ENCODE assay signal across 14 mouse cellular contexts in the genomic region with DNA sequence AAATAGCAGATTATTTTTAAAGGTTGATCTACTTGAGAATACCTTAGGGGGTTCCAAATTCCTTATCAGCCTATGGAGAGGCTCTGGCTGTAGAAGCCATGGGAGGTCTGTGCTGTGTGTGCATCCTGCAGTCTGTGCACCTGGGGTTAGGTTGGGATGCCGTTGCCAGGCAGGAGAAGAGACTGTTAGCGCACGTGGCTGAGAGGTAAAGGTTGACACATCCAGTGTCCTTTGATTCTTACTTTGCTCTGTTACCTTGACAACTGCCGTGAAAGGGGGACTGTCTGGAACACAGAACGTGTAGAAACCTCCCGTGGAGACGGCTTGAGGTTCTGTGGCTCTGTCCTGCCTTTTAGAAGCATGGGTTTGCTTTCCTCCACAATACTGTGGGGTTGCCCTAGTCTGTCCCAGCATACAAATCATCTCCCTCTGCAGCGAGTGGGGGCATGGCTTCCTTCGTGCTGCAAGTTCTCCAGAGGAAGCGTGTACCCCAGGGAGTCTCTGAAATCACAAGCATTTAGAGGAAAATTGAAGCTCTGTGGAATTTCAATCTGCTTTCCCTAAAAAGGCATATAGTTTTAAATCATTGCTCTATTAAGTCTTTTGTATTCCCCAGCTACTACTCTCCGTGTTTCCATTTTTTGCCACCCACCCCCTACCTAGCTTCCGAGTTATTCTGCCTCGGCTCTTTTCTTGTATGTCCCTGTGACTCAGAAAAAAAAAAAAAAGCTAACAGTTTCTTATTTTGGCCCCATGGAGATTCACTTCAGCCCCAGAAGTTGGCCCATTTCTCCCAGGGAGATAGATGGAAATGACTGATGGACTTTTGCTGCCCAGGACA.
A peak's percentile ranks its signal among the peaks of the same experiment; 100 is the strongest.
DNase-seq lines count a peak whose midpoint lies in the region; ATAC-seq and TF ChIP-seq lines count a peak whose summit lies in the region.
"Had no signal": no experiment of that assay in that cellular context is flagged by ENCODE, and none has a peak within 500 bp of the region (broad histone marks: within the 10 kb centered on the region; RNA-seq: fewer than 3 reads in every experiment).

No protein-coding gene starts in this region.

- no peak overlapping the region for H3K27ac ChIP-seq in kidney, postnatal 0 days
- H3K27ac ChIP-seq in hindbrain, embryonic 14.5 days = no peak overlapping the region
- H3K27ac ChIP-seq in midbrain, embryonic 16.5 days (ENCODE audit: low read length) = peak overlapping the region; percentile 33
- H3K27ac ChIP-seq: embryonic facial prominence, embryonic 15.5 days; gastrocnemius, adult 2 months; heart, embryonic 15.5 days; liver, embryonic 13.5 days had no signal

- H3K4me2 ChIP-seq in kidney, postnatal 0 days (ENCODE audit: low read length) = no peak overlapping the region
- no peak overlapping the region; the same call in 1 of the 2 replicates for H3K4me2 ChIP-seq in hindbrain, embryonic 14.5 days (replicated peaks)
- H3K4me2 ChIP-seq in midbrain, embryonic 16.5 days (ENCODE audit: low read length) = peak overlapping the region; percentile 24
- H3K4me2 ChIP-seq: embryonic facial prominence, embryonic 15.5 days; heart, embryonic 15.5 days; liver, embryonic 13.5 days had no signal

- no peaks in the 10 kb centered on the region for H3K36me3 ChIP-seq in kidney, postnatal 0 days (ENCODE audit: insufficient read depth, low read length)
- H3K36me3 ChIP-seq in hindbrain, embryonic 14.5 days (replicated peaks; ENCODE audit: control insufficient read depth, insufficient read depth) = no peaks in the 10 kb centered on the region
- no peaks in the 10 kb centered on the region for H3K36me3 ChIP-seq in midbrain, embryonic 16.5 days (ENCODE audit: control insufficient read depth, insufficient read depth, low read length)
- H3K36me3 ChIP-seq: embryonic facial prominence, embryonic 15.5 days; heart, embryonic 15.5 days; liver, embryonic 13.5 days had no signal

- TF ChIP-seq POLR2A in brain, embryonic 14.5 days (IDR thresholded peaks at IDR 0.05; ENCODE audit: borderline replicate concordance, extremely low read depth, insufficient read depth, insufficient read length, poor library complexity, severe bottlenecking) = no peak

- H3K4me1 ChIP-seq in kidney, postnatal 0 days (replicated peaks; ENCODE audit: insufficient read depth, low read length) = no peaks in the 10 kb centered on the region
- H3K4me1 ChIP-seq in hindbrain, embryonic 14.5 days (replicated peaks; ENCODE audit: control insufficient read depth, insufficient read depth, low read length) = peaks cover 8% of the 10 kb centered on the region; the same call in 1 of the 2 replicates
- peaks cover 10% of the 10 kb centered on the region for H3K4me1 ChIP-seq in midbrain, embryonic 16.5 days (ENCODE audit: control insufficient read depth, insufficient read depth, low read length)
- H3K4me1 ChIP-seq: embryonic facial prominence, embryonic 15.5 days; heart, embryonic 15.5 days; liver, embryonic 13.5 days had no signal

- TF ChIP-seq CTCF in kidney, postnatal 0 days (IDR thresholded peaks at IDR 0.05; ENCODE audit: low read depth) = no peak
- no peak for TF ChIP-seq CTCF in brain, embryonic 14.5 days (IDR thresholded peaks at IDR 0.05; ENCODE audit: borderline replicate concordance, extremely low read depth, insufficient read depth, insufficient read length)

- no peak overlapping the region for H3K4me3 ChIP-seq in kidney, postnatal 0 days (replicated peaks; ENCODE audit: low read depth, low read length)
- no peak overlapping the region for H3K4me3 ChIP-seq in hindbrain, embryonic 14.5 days (replicated peaks; ENCODE audit: low read length)
- no peak overlapping the region for H3K4me3 ChIP-seq in midbrain, embryonic 16.5 days (ENCODE audit: low read depth, low read length)
- H3K4me3 ChIP-seq: embryonic facial prominence, embryonic 15.5 days; gastrocnemius, adult 2 months; heart, embryonic 15.5 days; liver, embryonic 13.5 days had no signal

- ATAC-seq in kidney, postnatal 0 days (replicated peaks; ENCODE audit: low FRiP score, low read depth) = no peak
- peak; percentile 46; the same call in 1 of the 2 replicates for ATAC-seq in hindbrain, embryonic 14.5 days (ENCODE audit: low FRiP score)
- ATAC-seq in midbrain, embryonic 16.5 days = peak; percentile 76
- ATAC-seq: intestine, postnatal 0 days had no signal

- WGBS in kidney, postnatal 0 days = 61% methylated on average over 13 of the region's 13 CpGs
- WGBS in hindbrain, embryonic 14.5 days = 38% methylated on average over 13 of the region's 13 CpGs
- 24% methylated on average over 13 of the region's 13 CpGs for WGBS in midbrain, embryonic 16.5 days

- H3K9me3 ChIP-seq in kidney, postnatal 0 days (replicated peaks; ENCODE audit: low read length) = no peaks in the 10 kb centered on the region
- H3K9me3 ChIP-seq in hindbrain, embryonic 14.5 days (ENCODE audit: control insufficient read depth, low read length) = no peaks in the 10 kb centered on the region
- H3K9me3 ChIP-seq in midbrain, embryonic 16.5 days (replicated peaks; ENCODE audit: control insufficient read depth, low read length, poor library complexity, severe bottlenecking) = no peaks in the 10 kb centered on the region
- H3K9me3 ChIP-seq: embryonic facial prominence, embryonic 15.5 days; heart, embryonic 15.5 days; liver, embryonic 13.5 days had no signal

- DNase-seq in kidney, postnatal 0 days (ENCODE audit: low spot score) = peak; percentile 25
- no peak for DNase-seq in kidney, adult 9 months
- peak; percentile 61 for DNase-seq in brain, embryonic 14.5 days (ENCODE audit: low read depth)
- DNase-seq in hindbrain, embryonic 14.5 days (ENCODE audit: low spot score) = no peak
- no peak for DNase-seq in lung, postnatal 4 days
- no peak for DNase-seq in heart, postnatal 10 days
- no peak for DNase-seq in urinary bladder, postnatal 36 days (ENCODE audit: low spot score in 2 of 2)
- DNase-seq: gastrocnemius, adult 2 months; layer of hippocampus, postnatal 36 days; liver, embryonic 13.5 days had no signal

- intact Hi-C loops in heart, postnatal 10 days (cut with DNase I) = no loop called here

- no peaks in the 10 kb centered on the region for H3K27me3 ChIP-seq in kidney, postnatal 0 days (ENCODE audit: insufficient read depth, low read length)
- no peaks in the 10 kb centered on the region for H3K27me3 ChIP-seq in hindbrain, embryonic 14.5 days (ENCODE audit: control insufficient read depth, insufficient read depth, low read length)
- H3K27me3 ChIP-seq in midbrain, embryonic 16.5 days (ENCODE audit: control insufficient read depth, insufficient read depth, low read depth, low read length) = no peaks in the 10 kb centered on the region
- H3K27me3 ChIP-seq: embryonic facial prominence, embryonic 15.5 days; heart, embryonic 15.5 days; liver, embryonic 13.5 days had no signal

- no peak overlapping the region for H3K9ac ChIP-seq in kidney, postnatal 0 days (ENCODE audit: low read depth, low read length)
- H3K9ac ChIP-seq in hindbrain, embryonic 14.5 days = no peak overlapping the region
- 0 out of 2 replicates have a peak overlapping the region, but pooled peaks have one; percentile 4 for H3K9ac ChIP-seq in midbrain, embryonic 16.5 days (ENCODE audit: low read depth, low read length)
- H3K9ac ChIP-seq: embryonic facial prominence, embryonic 15.5 days; heart, embryonic 15.5 days; liver, embryonic 13.5 days had no signal

Comparison
In these comparisons a context has a peak if more than half of its experiments do, and no peak if none do; other contexts are left out.
1. DNase-seq: peak in kidney, postnatal 0 days (single experiment) and brain, embryonic 14.5 days (single experiment); none in kidney, adult 9 months (single experiment), hindbrain, embryonic 14.5 days (single experiment), lung, postnatal 4 days (0 of 2), heart, postnatal 10 days (0 of 2) and urinary bladder, postnatal 36 days (0 of 2).